Mouse (Mus musculus) E14TG2a.4 (cell line): ENCODE data around the gene Olfr907.

Experiments used
- H3K27me3 ChIP-seq: 2 replicates; pipeline ENCODE4 v1.6.1; 2014; ENCODE audit warnings: low read length, control low read depth; ENCODE audit not compliant: insufficient read depth
- H3K36me3 ChIP-seq: 2 replicates; pipeline ENCODE4 v1.6.1; 2014; ENCODE audit warnings: low read length, control low read depth; ENCODE audit not compliant: insufficient read depth
- H3K4me1 ChIP-seq: replicated peaks from 2 replicates; pipeline ENCODE4 v1.6.1; 2014; ENCODE audit warnings: low read depth, low read length, control low read depth
- H3K4me3 ChIP-seq: replicated peaks from 2 replicates; pipeline ENCODE4 v1.5.1; 2014; ENCODE audit warnings: mild to moderate bottlenecking, low read length
- H3K9me3 ChIP-seq: 2 replicates; pipeline ENCODE4 v1.6.1; 2014; ENCODE audit warnings: low read length, control low read depth
- CTCF ChIP-seq: conservative IDR thresholded peaks from 2 replicates; pipeline ENCODE4 v1.5.1; 2014; ENCODE audit warnings: low read length
- NANOG ChIP-seq: IDR thresholded peaks from 2 replicates; pipeline ENCODE4 v1.6.1; 2014; ENCODE audit warnings: borderline replicate concordance, low read length, mixed read lengths
- POU5F1 ChIP-seq: IDR thresholded peaks from 2 replicates; pipeline ENCODE4 v1.6.1; 2014; ENCODE audit warnings: low read length, borderline replicate concordance

Olfr907 gene

GRCm38 (mm10) chr9:38495501-38495900, at the start of gene Olfr907:
Gene Olfr907, plus strand, starts transcription at chr9:38495801.
- H3K4me3 ChIP-seq = no peak within 1 kb of the TSS
- no peaks in the 10 kb centered on the region for H3K4me1 ChIP-seq
- no peaks in the 10 kb centered on the region for H3K27me3 ChIP-seq
- H3K36me3 ChIP-seq = no peaks in the 10 kb centered on the region
- no peak for TF ChIP-seq NANOG
- TF ChIP-seq POU5F1 = no peak
- TF ChIP-seq CTCF = no peak
- no peaks in the 10 kb centered on the region for H3K9me3 ChIP-seq

- Histone ChIP-seq H3K4me1 (no peaks in the 10 kb centered on the region), H3K27me3 (no peaks in the 10 kb centered on the region), H3K4me3 (no peak within 1 kb of the TSS), H3K9me3 (no peaks in the 10 kb centered on the region), H3K36me3 (no peaks in the 10 kb centered on the region)
- TF ChIP-seq POU5F1 (no peak), NANOG (no peak), CTCF (no peak)
Measured at GRCm38 (mm10) chr9:38447352-38447751, 48.2 kb upstream of the Olfr907 start, which contains the start of gene Olfr902. Gene Olfr902, plus strand, starts transcription at chr9:38447652.

GRCm38 (mm10) chr9:38462844-38463243, 32.8 kb upstream of the Olfr907 start, which contains the start of gene Olfr904:
Gene Olfr904, plus strand, starts transcription at chr9:38463144.
- Histone ChIP-seq H3K27me3 (no peaks in the 10 kb centered on the region), H3K4me1 (no peaks in the 10 kb centered on the region), H3K36me3 (no peaks in the 10 kb centered on the region), H3K4me3 (no peak within 1 kb of the TSS), H3K9me3 (no peaks in the 10 kb centered on the region)
- TF ChIP-seq NANOG (no peak), CTCF (no peak), POU5F1 (no peak)

- H3K4me3 ChIP-seq = no peak within 1 kb of the TSS
- TF ChIP-seq POU5F1 (no peak), NANOG (no peak), CTCF (no peak)
- H3K9me3 ChIP-seq = no peaks in the 10 kb centered on the region
- H3K4me1 ChIP-seq = no peaks in the 10 kb centered on the region
- no peaks in the 10 kb centered on the region for H3K36me3 ChIP-seq
- H3K27me3 ChIP-seq = no peaks in the 10 kb centered on the region
Measured at GRCm38 (mm10) chr9:38470807-38471206, 24.8 kb upstream of the Olfr907 start, which contains the start of gene Olfr905. Gene Olfr905, plus strand, starts transcription at chr9:38471107.

GRCm38 (mm10) chr9:38486785-38487184, 8.8 kb upstream of the Olfr907 start, which contains the start of gene Olfr906:
Gene Olfr906, plus strand, starts transcription at chr9:38487085.
- Histone ChIP-seq H3K4me1 (no peaks in the 10 kb centered on the region), H3K4me3 (no peak within 1 kb of the TSS), H3K36me3 (no peaks in the 10 kb centered on the region), H3K9me3 (no peaks in the 10 kb centered on the region), H3K27me3 (no peaks in the 10 kb centered on the region)
- TF ChIP-seq CTCF (no peak), NANOG (no peak), POU5F1 (no peak)

GRCm38 (mm10) chr9:38512353-38512752, 16.8 kb downstream of the Olfr907 start:
- no peaks in the 10 kb centered on the region for H3K9me3 ChIP-seq
- H3K4me1 ChIP-seq = no peaks in the 10 kb centered on the region
- H3K27me3 ChIP-seq = no peaks in the 10 kb centered on the region
- H3K36me3 ChIP-seq = no peaks in the 10 kb centered on the region
- TF ChIP-seq POU5F1 (no peak), NANOG (no peak), CTCF (no peak)
- H3K4me3 ChIP-seq = no peak overlapping the region

- no peaks in the 10 kb centered on the region for H3K36me3 ChIP-seq
- no peaks in the 10 kb centered on the region for H3K9me3 ChIP-seq
- TF ChIP-seq CTCF (no peak), NANOG (no peak), POU5F1 (no peak)
- no peak within 1 kb of the TSS for H3K4me3 ChIP-seq
- no peaks in the 10 kb centered on the region for H3K27me3 ChIP-seq
- no peaks in the 10 kb centered on the region for H3K4me1 ChIP-seq
Measured at GRCm38 (mm10) chr9:38521280-38521679, 25.7 kb downstream of the Olfr907 start, which contains the start of gene Olfr911-ps1. Gene Olfr911-ps1, plus strand, starts transcription at chr9:38521580.

- no peaks in the 10 kb centered on the region for H3K36me3 ChIP-seq
- peaks cover 7% of the 10 kb centered on the region; the same call in 1 of the 2 replicates for H3K9me3 ChIP-seq
- H3K4me3 ChIP-seq = no peak within 1 kb of the TSS
- no peaks in the 10 kb centered on the region for H3K27me3 ChIP-seq
- H3K4me1 ChIP-seq = no peaks in the 10 kb centered on the region
- TF ChIP-seq POU5F1 (no peak), NANOG (no peak), CTCF (no peak)
Measured at GRCm38 (mm10) chr9:38537549-38537948, 41.9 kb downstream of the Olfr907 start, which contains the start of gene Olfr910. Gene Olfr910, plus strand, starts transcription at chr9:38537849.
